Mouse (Mus musculus): Measurements from ENCODE around the gene Tubal3.

The Tubal3 gene

GRCm38 (mm10) chr13:3951198-3951914, 33.3 kb downstream of the Tubal3 start:
- DNase-seq (ENCODE audit: low read depth, low spot score), result peak; percentile 3
- Histone ChIP-seq H3K27me3 (ENCODE audit: control insufficient read depth, insufficient read depth, low read length, poor library complexity, severe bottlenecking) (no peaks in the 10 kb centered on the region), H3K36me3 (ENCODE audit: control insufficient read depth, insufficient read depth, low read length, poor library complexity, severe bottlenecking) (no peaks in the 10 kb centered on the region)

GRCm38 (mm10) chr13:3968849-3969248, 50.8 kb downstream of the Tubal3 start:
- no peaks in the 10 kb centered on the region for H3K36me3 ChIP-seq (ENCODE audit: control insufficient read depth, insufficient read depth, low read length, poor library complexity, severe bottlenecking)
- no peak for DNase-seq (ENCODE audit: low read depth, low spot score)
- no peaks in the 10 kb centered on the region for H3K27me3 ChIP-seq (ENCODE audit: control insufficient read depth, insufficient read depth, low read length, poor library complexity, severe bottlenecking)
